Mouse (Mus musculus) forebrain, postnatal 0 days (tissue): ENCODE results near the gene Dnajc12. TPM values are rescaled to one million over a fixed set of nuclear protein-coding genes. Genes with fewer than 3 reads are reported as not detected.
A peak's percentile ranks its signal among the peaks of the same experiment; 100 is the strongest.
"Not testable (repeated sequence)": the region's sequence is repeated elsewhere in the genome, so short reads cannot be mapped to it uniquely, and the experiment has no call there.

Source experiments
- ATAC-seq: fragments of 200-750 bp; cut with Nextera tagmentation; 2 replicates; pipeline ENCODE4 v1.8.0; 2017; ENCODE audit warnings: mild to moderate bottlenecking, moderate library complexity
- DNase-seq: peaks from one replicate; pipeline ENCODE4 v3.0.0-alpha.2; 2015
- H3K27ac ChIP-seq: fragments of 300-500 bp; sonication (generic); 2 replicates; pipeline ENCODE4 v1.5.1; 2014; ENCODE audit warnings: low read depth, mild to moderate bottlenecking, antibody characterized with exemption, low read length, moderate library complexity, mixed read lengths
- H3K27me3 ChIP-seq: fragments of 300-500 bp; sonication (generic); 2 replicates; pipeline ENCODE4 v1.6.1; 2014; ENCODE audit warnings: mild to moderate bottlenecking, low read length, mixed read lengths; ENCODE audit not compliant: insufficient read depth
- H3K36me3 ChIP-seq: fragments of 300-500 bp; sonication (generic); 2 replicates; pipeline ENCODE4 v1.6.1; 2014; ENCODE audit warnings: mild to moderate bottlenecking, moderate library complexity; ENCODE audit not compliant: insufficient read depth
- H3K4me1 ChIP-seq: fragments of 300-500 bp; sonication (generic); 2 replicates; pipeline ENCODE4 v1.6.1; 2014; ENCODE audit warnings: antibody characterized with exemption; ENCODE audit not compliant: insufficient read depth
- H3K4me2 ChIP-seq: fragments of 300-500 bp; sonication (generic); 2 replicates; pipeline ENCODE4 v1.6.1; 2014; ENCODE audit warnings: low read depth, mild to moderate bottlenecking, moderate library complexity
- H3K4me3 ChIP-seq: fragments of 300-500 bp; sonication (generic); 2 replicates; pipeline ENCODE4 v1.5.1; 2014; ENCODE audit warnings: low read depth, low read length, mixed read lengths
- H3K9ac ChIP-seq: fragments of 300-500 bp; sonication (generic); 2 replicates; pipeline ENCODE4 v1.6.1; 2014; ENCODE audit warnings: mild to moderate bottlenecking
- H3K9me3 ChIP-seq: fragments of 300-500 bp; sonication (generic); 2 replicates; pipeline ENCODE4 v1.6.1; 2016; ENCODE audit warnings: low read length
- CTCF ChIP-seq: sonication (generic); IDR thresholded peaks from 2 replicates; pipeline ENCODE4 v1.5.1; 2016; ENCODE audit warnings: antibody characterized with exemption, control low read depth, low read depth
- WGBS: fragments of 180-500 bp; shearing (Covaris S2); extraction: QIAGEN DNeasy Blood & Tissue Kit; methylation state at CpG from one replicate; pipeline ENCODE4 v1.1.7; 2014; 5-methylcytosine and 5-hydroxymethylcytosine counted together
- polyA plus RNA-seq: library from polyadenylated mRNA; unstranded; fragments of >200 nt; fragmentation: Nextera tagmentation; extraction: Ambion mirVana; gene quantifications from 2 replicates; pipeline ENCODE4 v1.2.1, GENCODE M21; 2015
- total RNA-seq: library from RNA; depleted of rRNA; stranded (reverse); fragments of >200 nt; gene quantifications from 2 replicates; pipeline ENCODE4 v1.2.3, GENCODE M21; 2014

Dnajc12 gene
- total and polyA plus RNA-seq, 2 experiments from 2014 or later, result 8.4 to 11.0 TPM

DNA sequence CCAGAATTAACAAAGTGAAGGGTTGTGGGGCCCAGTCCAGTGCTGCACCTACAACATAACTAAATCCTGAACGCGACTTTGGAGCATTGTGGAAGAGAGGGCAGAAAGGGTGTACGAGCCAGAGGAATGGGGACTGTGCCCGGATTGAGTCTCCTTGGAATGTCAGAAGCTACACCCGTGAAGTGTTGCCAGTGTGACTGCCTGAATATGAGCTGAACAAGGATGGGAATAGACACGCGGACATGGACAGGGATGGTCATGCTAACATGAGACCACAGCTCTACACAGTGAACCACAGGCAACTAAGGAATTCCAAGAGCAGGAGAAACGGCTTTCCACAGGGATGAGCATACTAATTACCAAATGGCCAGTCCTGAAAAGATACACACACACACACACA lies 49.9 kb downstream of the Dnajc12 start:
- Histone ChIP-seq H3K36me3 (no peaks in the 10 kb centered on the region), H3K4me2 (no peak overlapping the region), H3K9me3 (no peaks in the 10 kb centered on the region), H3K4me1 (no peaks in the 10 kb centered on the region), H3K4me3 (no peak overlapping the region), H3K27ac (no peak overlapping the region), H3K9ac (no peak overlapping the region), H3K27me3 (no peaks in the 10 kb centered on the region)
- DNase-seq (no peak), ATAC-seq (no peak)
- TF ChIP-seq CTCF, result no peak
- 90% methylated on average over 8 of the region's 8 CpGs for WGBS

GRCm38 (mm10) chr10:63432887-63433286 lies 50.6 kb downstream of the Dnajc12 start:
- WGBS, result 87% methylated on average over 2 of the region's 2 CpGs
- no peak for DNase-seq
- Histone ChIP-seq H3K4me1 (no peaks in the 10 kb centered on the region), H3K4me3 (no peak overlapping the region), H3K9ac (no peak overlapping the region), H3K36me3 (no peaks in the 10 kb centered on the region), H3K27ac (no peak overlapping the region), H3K9me3 (no peaks in the 10 kb centered on the region), H3K4me2 (no peak overlapping the region), H3K27me3 (no peaks in the 10 kb centered on the region)
- no peak for TF ChIP-seq CTCF
- no peak for ATAC-seq

DNA sequence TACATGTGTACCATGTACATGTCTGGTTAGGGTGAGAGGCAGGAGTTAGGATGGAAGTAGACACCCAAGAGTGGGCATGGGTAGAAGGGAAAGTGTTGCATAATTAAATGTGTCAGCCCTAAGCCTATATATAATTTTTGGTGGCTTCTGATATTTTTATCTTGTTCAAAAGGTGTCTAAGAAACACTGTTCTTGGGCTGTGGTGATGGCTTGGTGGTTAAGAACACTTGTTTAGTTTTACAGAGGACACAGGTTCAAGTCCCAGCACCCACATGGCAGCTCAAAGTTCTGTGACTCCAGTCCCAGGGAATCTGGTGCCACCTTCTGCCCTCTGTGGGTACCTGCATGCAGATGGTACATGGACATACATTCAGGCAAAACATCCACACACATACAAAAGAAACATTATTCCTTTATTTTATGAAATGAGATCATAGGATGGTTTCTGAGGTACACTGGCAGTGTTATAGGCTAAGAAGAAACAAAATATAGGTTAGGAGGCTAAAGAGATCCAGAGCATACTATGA lies 56.6 kb downstream of the Dnajc12 start:
- Histone ChIP-seq H3K9me3 (no peaks in the 10 kb centered on the region), H3K36me3 (no peaks in the 10 kb centered on the region), H3K4me1 (no peaks in the 10 kb centered on the region), H3K4me2 (no peak overlapping the region), H3K27ac (no peak overlapping the region), H3K4me3 (no peak overlapping the region), H3K27me3 (no peaks in the 10 kb centered on the region), H3K9ac (no peak overlapping the region)
- ATAC-seq (no peak), DNase-seq (no peak)
- no peak for TF ChIP-seq CTCF

DNA sequence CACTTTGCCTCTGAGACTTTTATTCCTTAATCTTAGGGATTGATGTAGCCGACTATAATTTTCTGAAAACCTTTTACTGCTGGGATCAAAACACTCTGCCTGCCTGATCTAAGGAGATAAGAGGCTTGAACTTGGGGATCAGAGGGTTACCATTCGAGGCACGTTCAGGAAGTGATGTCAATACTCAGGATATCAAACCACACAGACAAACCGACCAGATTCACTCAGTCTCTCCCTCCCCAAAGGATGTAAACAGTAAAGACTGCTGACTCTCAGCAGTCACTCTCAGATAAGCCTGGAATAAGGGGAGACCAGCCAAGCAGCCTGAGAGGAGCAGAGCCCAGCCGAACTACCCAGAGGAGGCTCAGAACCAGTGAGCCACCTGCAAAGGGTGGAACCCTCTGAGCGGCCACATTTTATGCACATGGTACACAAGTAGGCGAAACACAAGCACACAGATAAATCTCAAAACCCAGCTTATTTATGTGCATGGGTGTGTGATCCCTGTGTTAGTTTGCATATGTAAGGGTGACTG lies 57.5 kb downstream of the Dnajc12 start:
- no peak overlapping the region for H3K4me3 ChIP-seq
- no peak for ATAC-seq
- no peak overlapping the region for H3K9ac ChIP-seq
- H3K4me2 ChIP-seq, result no peak overlapping the region
- no peak for TF ChIP-seq CTCF
- H3K36me3 ChIP-seq, result no peaks in the 10 kb centered on the region
- H3K27me3 ChIP-seq, result no peaks in the 10 kb centered on the region
- no peak for DNase-seq
- no peaks in the 10 kb centered on the region for H3K4me1 ChIP-seq
- no peak overlapping the region for H3K27ac ChIP-seq
- H3K9me3 ChIP-seq, result no peaks in the 10 kb centered on the region
- 76% methylated on average over 7 of the region's 7 CpGs for WGBS

GRCm38 (mm10) chr10:63444602-63445387 lies 62.6 kb downstream of the Dnajc12 start:
- H3K9me3 ChIP-seq, H3K27ac ChIP-seq, DNase-seq, H3K4me1 ChIP-seq, ATAC-seq, H3K27me3 ChIP-seq, H3K36me3 ChIP-seq, H3K9ac ChIP-seq, H3K4me2 ChIP-seq, H3K4me3 ChIP-seq: not testable (repeated sequence)
- WGBS, result 89% methylated on average over 13 of the region's 13 CpGs

GRCm38 (mm10) chr10:63453926-63454325 lies 71.7 kb downstream of the Dnajc12 start:
- Histone ChIP-seq H3K27ac (no peak overlapping the region), H3K4me2 (no peak overlapping the region), H3K9me3 (no peaks in the 10 kb centered on the region), H3K4me1 (no peaks in the 10 kb centered on the region), H3K27me3 (no peaks in the 10 kb centered on the region), H3K36me3 (no peaks in the 10 kb centered on the region), H3K4me3 (no peak overlapping the region), H3K9ac (no peak overlapping the region)
- 93% methylated on average over 4 of the region's 4 CpGs for WGBS
- no peak for TF ChIP-seq CTCF
- ATAC-seq (no peak), DNase-seq (no peak)

- H3K9ac ChIP-seq, result no peak overlapping the region
- H3K27me3 ChIP-seq, result no peaks in the 10 kb centered on the region
- no peaks in the 10 kb centered on the region for H3K36me3 ChIP-seq
- 15% methylated on average over 8 of the region's 8 CpGs for WGBS
- ATAC-seq, result 0 out of 2 replicates have a peak, but pooled peaks have one; percentile 25
- H3K27ac ChIP-seq, result no peak overlapping the region
- H3K9me3 ChIP-seq, result no peaks in the 10 kb centered on the region
- no peaks in the 10 kb centered on the region for H3K4me1 ChIP-seq
- DNase-seq, result peak; percentile 35
- 0 out of 2 replicates have a peak, but pooled peaks have one; percentile 12 for TF ChIP-seq CTCF
- H3K4me2 ChIP-seq, result no peak overlapping the region
- H3K4me3 ChIP-seq, result no peak overlapping the region
Observed at GRCm38 (mm10) chr10:63455110-63455878, 73.1 kb downstream of the Dnajc12 start.
